Mouse (Mus musculus) forebrain, embryonic 14.5 days (tissue): ENCODE measurements at regions not wholly inside any gene's neighbourhood (a gene's known extent, or its start where the extent isn't known, plus 50 kb on each side); places are given as distances from the start of the nearest gene placed in this dataset.

Experiments
- ATAC-seq: fragments of 200-750 bp; cut with Nextera tagmentation; 2 replicates; pipeline ENCODE4 v1.8.0; 2017; ENCODE audit warnings: mild to moderate bottlenecking, moderate library complexity
- DNase-seq: peaks from one replicate; pipeline ENCODE4 v3.0.0-alpha.2; 2015; ENCODE audit warnings: low spot score
- H3K27ac ChIP-seq: fragments of 300-500 bp; sonication (generic); 2 replicates; pipeline ENCODE4 v1.5.1; 2014; ENCODE audit warnings: low read depth, mild to moderate bottlenecking, control low read depth, low read length, moderate library complexity
- H3K27me3 ChIP-seq: fragments of 300-500 bp; sonication (generic); replicated peaks from 2 replicates; pipeline ENCODE4 v1.6.1; 2014; ENCODE audit warnings: low read length, control low read depth, mixed read lengths; ENCODE audit not compliant: control insufficient read depth, insufficient read depth
- H3K36me3 ChIP-seq: fragments of 300-500 bp; sonication (generic); 2 replicates; pipeline ENCODE4 v1.6.1; 2014; ENCODE audit warnings: low read length, control low read depth; ENCODE audit not compliant: control insufficient read depth, insufficient read depth
- H3K4me1 ChIP-seq: fragments of 300-500 bp; sonication (generic); 2 replicates; pipeline ENCODE4 v1.6.1; 2014; ENCODE audit warnings: antibody characterized with exemption, low read length, control low read depth; ENCODE audit not compliant: control insufficient read depth, insufficient read depth
- H3K4me2 ChIP-seq: fragments of 300-500 bp; sonication (generic); 2 replicates; pipeline ENCODE4 v1.6.1; 2014; ENCODE audit warnings: mild to moderate bottlenecking, control low read depth, low read length
- H3K4me3 ChIP-seq: fragments of 300-500 bp; sonication (generic); 2 replicates; pipeline ENCODE4 v1.5.1; 2014; ENCODE audit warnings: low read depth, low read length, control low read depth
- H3K9ac ChIP-seq: fragments of 300-500 bp; sonication (generic); 2 replicates; pipeline ENCODE4 v1.6.1; 2014; ENCODE audit warnings: mild to moderate bottlenecking, low read length, control low read depth, moderate library complexity
- H3K9me3 ChIP-seq: fragments of 300-500 bp; sonication (generic); replicated peaks from 2 replicates; pipeline ENCODE4 v1.6.1; 2016; ENCODE audit warnings: low read length, control low read depth, mixed read lengths; ENCODE audit not compliant: control insufficient read depth
- WGBS: fragments of 180-500 bp; shearing (Covaris S2); extraction: QIAGEN DNeasy Blood & Tissue Kit; methylation state at CpG from one replicate; pipeline ENCODE4 v1.1.7; 2014; 5-methylcytosine and 5-hydroxymethylcytosine counted together

GRCm38 (mm10) chr3:40267514-40267913, 263.6 kb upstream of the Intu start:
- WGBS, result 88% methylated on average over 1 of the region's 1 CpGs
- H3K4me1 ChIP-seq, result no peaks in the 10 kb centered on the region
- H3K36me3 ChIP-seq, result no peaks in the 10 kb centered on the region
- no peaks in the 10 kb centered on the region for H3K9me3 ChIP-seq
- ATAC-seq (no peak), DNase-seq (no peak)
- no peaks in the 10 kb centered on the region for H3K27me3 ChIP-seq
- H3K27ac ChIP-seq, result no peak overlapping the region
- H3K4me3 ChIP-seq, result no peak overlapping the region
- H3K9ac ChIP-seq, result no peak overlapping the region
- no peak overlapping the region for H3K4me2 ChIP-seq

GRCm38 (mm10) chr3:40282926-40283325, 248.2 kb upstream of the Intu start:
- DNase-seq, result peak; percentile 78
- ATAC-seq, result peak; percentile 66; the same call in 1 of the 2 replicates

GRCm38 (mm10) chr3:40286959-40287710, 244.0 kb upstream of the Intu start:
- DNase-seq, result no peak
- Histone ChIP-seq H3K27me3 (no peaks in the 10 kb centered on the region), H3K36me3 (no peaks in the 10 kb centered on the region), H3K9me3 (no peaks in the 10 kb centered on the region), H3K4me3 (no peak overlapping the region), H3K27ac (no peak overlapping the region), H3K9ac (no peak overlapping the region), H3K4me1 (no peaks in the 10 kb centered on the region), H3K4me2 (no peak overlapping the region)
- 72% methylated on average over 7 of the region's 7 CpGs for WGBS
- no peak for ATAC-seq

More at GRCm38 (mm10) chr3:40282926-40283325, 248.2 kb upstream of the Intu start:
- H3K27ac ChIP-seq, result no peak overlapping the region
- H3K27me3 ChIP-seq, result no peaks in the 10 kb centered on the region
- 76% methylated on average over 1 of the region's 1 CpGs for whole genome bisulfite sequencing
- no peaks in the 10 kb centered on the region for H3K9me3 ChIP-seq
- H3K4me3 ChIP-seq, result no peak overlapping the region
- H3K9ac ChIP-seq, result no peak overlapping the region
- no peaks in the 10 kb centered on the region for H3K4me1 ChIP-seq
- H3K36me3 ChIP-seq, result no peaks in the 10 kb centered on the region
- no peak overlapping the region for H3K4me2 ChIP-seq

- H3K4me3 ChIP-seq, result no peak overlapping the region
- H3K36me3 ChIP-seq, result no peaks in the 10 kb centered on the region
- H3K4me2 ChIP-seq, result no peak overlapping the region
- H3K27me3 ChIP-seq, result no peaks in the 10 kb centered on the region
- no peak overlapping the region for H3K9ac ChIP-seq
- no peak for ATAC-seq
- H3K4me1 ChIP-seq, result no peaks in the 10 kb centered on the region
- no peak overlapping the region for H3K27ac ChIP-seq
- DNase-seq, result no peak
- H3K9me3 ChIP-seq, result no peaks in the 10 kb centered on the region
Observed at GRCm38 (mm10) chr3:40297120-40297519, 234.0 kb upstream of the Intu start.

- DNase-seq (no peak), ATAC-seq (no peak)
- no peak overlapping the region for H3K4me3 ChIP-seq
- H3K27ac ChIP-seq, result no peak overlapping the region
- no peaks in the 10 kb centered on the region for H3K9me3 ChIP-seq
- no peak overlapping the region for H3K4me2 ChIP-seq
- no peaks in the 10 kb centered on the region for H3K27me3 ChIP-seq
- H3K9ac ChIP-seq, result no peak overlapping the region
- no peaks in the 10 kb centered on the region for H3K36me3 ChIP-seq
- H3K4me1 ChIP-seq, result no peaks in the 10 kb centered on the region
- 73% methylated on average over 5 of the region's 5 CpGs for WGBS
Observed at GRCm38 (mm10) chr3:40320319-40320718, 210.8 kb upstream of the Intu start.

- H3K27ac ChIP-seq, result no peak overlapping the region
- no peaks in the 10 kb centered on the region for H3K27me3 ChIP-seq
- H3K9me3 ChIP-seq, result no peaks in the 10 kb centered on the region
- ATAC-seq (no peak), DNase-seq (no peak)
- H3K4me2 ChIP-seq, result no peak overlapping the region
- H3K9ac ChIP-seq, result no peak overlapping the region
- no peaks in the 10 kb centered on the region for H3K4me1 ChIP-seq
- 86% methylated on average over 22 of the region's 22 CpGs for WGBS
- H3K4me3 ChIP-seq, result no peak overlapping the region
- no peaks in the 10 kb centered on the region for H3K36me3 ChIP-seq
Observed at GRCm38 (mm10) chr3:40325872-40326803, 204.9 kb upstream of the Intu start.

- Histone ChIP-seq H3K27ac (no peak overlapping the region), H3K4me1 (no peaks in the 10 kb centered on the region), H3K4me3 (no peak overlapping the region), H3K9me3 (no peaks in the 10 kb centered on the region), H3K9ac (no peak overlapping the region), H3K36me3 (no peaks in the 10 kb centered on the region), H3K4me2 (no peak overlapping the region), H3K27me3 (no peaks in the 10 kb centered on the region)
- DNase-seq, result no peak
- no peak for ATAC-seq
- 94% methylated on average over 5 of the region's 5 CpGs for whole genome bisulfite sequencing
Observed at GRCm38 (mm10) chr3:40339492-40340030, 191.5 kb upstream of the Intu start.

- Histone ChIP-seq H3K36me3 (no peaks in the 10 kb centered on the region), H3K9ac (no peak overlapping the region), H3K4me2 (no peak overlapping the region), H3K9me3 (no peaks in the 10 kb centered on the region), H3K27me3 (no peaks in the 10 kb centered on the region), H3K27ac (no peak overlapping the region), H3K4me1 (no peaks in the 10 kb centered on the region), H3K4me3 (no peak overlapping the region)
- DNase-seq, result peak; percentile 1
- 41% methylated on average over 4 of the region's 4 CpGs for WGBS
- no peak for ATAC-seq
Observed at GRCm38 (mm10) chr3:40355103-40355502, 176.0 kb upstream of the Intu start.
